Mouse (Mus musculus) activated CD4-positive, CD25-positive, alpha-beta regulatory T cell, adult 4 months (primary cell): ENCODE data around the gene Arrdc5. TPM values are rescaled to one million over a fixed set of nuclear protein-coding genes. Genes with fewer than 3 reads are reported as not detected.
A peak's percentile ranks its signal among the peaks of the same experiment; 100 is the strongest.

Experiments
- ATAC-seq: one replicate; pipeline ENCODE4 v1.8.0; 2017
- polyA plus RNA-seq, 2 experiments: library from polyadenylated mRNA; unstranded; fragments of 100-300 nt; shearing (Covaris generic); gene quantifications; one replicate each; pipeline ENCODE4 v1.2.1; 2017

Gene Arrdc5
- polyA plus RNA-seq, 2 experiments from 2014 or later: not detected

GRCm38 (mm10) chr17:56254695-56255094, 45.4 kb downstream of the Arrdc5 start:
- ATAC-seq: no peak

- ATAC-seq: peak; percentile 49
Observed at GRCm38 (mm10) chr17:56251136-56251829, 48.8 kb downstream of the Arrdc5 start.

GRCm38 (mm10) chr17:56245608-56246007, 54.5 kb downstream of the Arrdc5 start:
- no peak for ATAC-seq

Other genes starting within 250 kb of the Arrdc5 start
- gene Ubxn6, start 225.3 kb downstream of the Arrdc5 start, polyA plus RNA-seq: 10 to 100 TPM; 33.8 to 42.1 TPM
- gene Hdgfl2, start 220.7 kb downstream of the Arrdc5 start, polyA plus RNA-seq: 10 to 100 TPM; 35.7 to 44.6 TPM
- gene Plin4, start 190.5 kb downstream of the Arrdc5 start, polyA plus RNA-seq: under 1 TPM in 1 of 2 experiments, not detected in 1; 0.15 TPM
- gene Plin5, start 182.7 kb downstream of the Arrdc5 start, polyA plus RNA-seq: not detected
- gene Lrg1, start 178.3 kb downstream of the Arrdc5 start, polyA plus RNA-seq: under 1 TPM in 1 of 2 experiments, not detected in 1; 0.34 TPM
- not detected for gene Sema6b, start 159.9 kb downstream of the Arrdc5 start, polyA plus RNA-seq
- gene Tnfaip8l1, start 137.8 kb downstream of the Arrdc5 start, polyA plus RNA-seq: 10 to 100 TPM; 34.9 to 38.7 TPM
- gene Mydgf, start 116.4 kb downstream of the Arrdc5 start, polyA plus RNA-seq: 10 to 100 TPM; 57.3 to 59.9 TPM
- 10 to 100 TPM; 11.5 to 16.9 TPM for gene Dpp9, start 81.4 kb downstream of the Arrdc5 start, polyA plus RNA-seq
- gene Fem1a, start 43.5 kb downstream of the Arrdc5 start, polyA plus RNA-seq: 1 to 10 TPM; 4.5 to 5.8 TPM
- 10 to 100 TPM in 1 of 2 experiments, 1 to 10 TPM in 1; 6.4 to 11.3 TPM for gene Ticam1, start 23.5 kb downstream of the Arrdc5 start, polyA plus RNA-seq
- gene Plin3, start 7.4 kb downstream of the Arrdc5 start, polyA plus RNA-seq: 10 to 100 TPM; 22.5 to 40.9 TPM
- 10 to 100 TPM; 19.4 to 33.7 TPM for gene Uhrf1, start 3.0 kb upstream of the Arrdc5 start, polyA plus RNA-seq
- gene Kdm4b, start 25.8 kb upstream of the Arrdc5 start, polyA plus RNA-seq: 1 to 10 TPM; 6.4 to 6.8 TPM
- gene Ptprs, start 176.2 kb upstream of the Arrdc5 start, polyA plus RNA-seq: 1 to 10 TPM; 6.5 to 8.6 TPM
- not detected for gene Znrf4, start 212.1 kb upstream of the Arrdc5 start, polyA plus RNA-seq